Mouse (Mus musculus) adrenal gland, adult 2 months (tissue): Measurements from ENCODE around the gene Ltn1. TPM values are rescaled to one million over a fixed set of nuclear protein-coding genes. Genes with fewer than 3 reads are reported as not detected.

Experiments
- DNase-seq: peaks from one replicate; pipeline ENCODE4 v3.0.0; 2021
- polyA plus RNA-seq: library from polyadenylated mRNA; depleted of rRNA; stranded (reverse); fragments of >200 nt; gene quantifications from 2 replicates; pipeline ENCODE4 v1.2.3, GENCODE M21; 2012; rRNA removed
- total RNA-seq, 2 experiments: library from RNA; stranded (reverse); gene quantifications; 2 replicates each; pipeline ENCODE4 v1.2.3; 2021

Ltn1 gene
- total and polyA plus RNA-seq, 3 experiments: 1.8 to 32.0 (median 29.6) TPM

DNA sequence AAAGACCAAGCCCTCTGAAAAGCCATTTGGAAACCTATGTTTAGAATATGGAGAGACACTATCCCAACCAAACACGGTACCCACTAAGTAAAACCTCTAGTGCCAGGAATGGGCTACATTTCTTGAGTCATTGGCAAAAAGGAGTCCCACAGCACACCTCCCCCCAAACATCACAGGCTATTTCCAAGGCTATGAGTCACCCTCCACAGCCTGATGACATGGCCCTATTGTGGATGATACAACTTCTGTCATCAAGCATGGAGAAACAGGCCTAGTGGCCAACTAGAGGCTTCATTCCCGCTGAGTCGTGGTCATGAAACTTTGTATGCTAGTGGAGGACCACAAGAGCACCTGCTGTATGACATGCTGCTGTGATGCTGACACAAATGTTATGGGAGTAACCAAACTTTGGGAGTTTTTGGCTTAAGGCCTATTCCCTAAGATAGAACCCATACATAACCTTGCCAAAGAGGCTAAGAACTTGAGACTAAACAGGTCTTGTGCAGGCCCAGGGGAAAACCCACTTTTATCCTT is 44.9 kb downstream of the Ltn1 start:
- DNase-seq: peak; percentile 73

DNA sequence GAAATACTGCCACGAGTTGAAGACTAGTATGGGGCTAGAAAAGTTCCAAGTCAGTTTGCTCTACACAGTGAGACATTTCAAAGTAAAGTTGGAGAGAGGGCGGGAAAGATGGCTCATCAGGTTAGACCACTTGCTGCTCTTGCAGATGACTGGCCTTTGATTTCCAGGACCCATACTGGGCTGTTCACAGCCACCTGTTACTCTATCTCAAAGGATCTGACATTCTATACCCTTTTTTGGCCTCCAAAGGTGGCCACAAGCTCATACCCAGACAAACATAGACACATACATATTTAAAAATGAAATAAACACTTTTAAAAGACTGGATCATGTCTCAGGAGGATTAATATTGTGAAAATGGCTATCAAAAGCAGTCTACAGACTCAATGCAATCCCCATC is 48.0 kb downstream of the Ltn1 start:
- no peak for DNase-seq

DNA sequence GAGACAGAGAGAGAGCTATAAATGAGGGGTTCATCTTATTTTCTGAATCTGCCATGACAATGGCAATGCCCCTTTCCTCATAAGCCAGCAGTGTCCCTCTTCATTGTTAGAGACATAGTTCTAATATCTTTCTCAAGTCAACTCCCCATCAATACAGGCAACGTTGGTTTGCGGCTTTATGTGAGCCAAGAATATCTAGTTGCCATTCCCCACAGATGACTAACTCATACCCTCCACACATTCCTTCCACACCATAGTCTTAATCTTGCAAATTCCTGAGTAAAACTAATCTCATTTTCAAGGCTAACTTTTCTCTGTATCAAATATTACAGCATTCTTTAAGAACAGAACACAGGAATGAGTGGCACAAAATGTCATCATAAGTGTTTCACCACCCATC is 49.4 kb downstream of the Ltn1 start:
- no peak for DNase-seq

DNA sequence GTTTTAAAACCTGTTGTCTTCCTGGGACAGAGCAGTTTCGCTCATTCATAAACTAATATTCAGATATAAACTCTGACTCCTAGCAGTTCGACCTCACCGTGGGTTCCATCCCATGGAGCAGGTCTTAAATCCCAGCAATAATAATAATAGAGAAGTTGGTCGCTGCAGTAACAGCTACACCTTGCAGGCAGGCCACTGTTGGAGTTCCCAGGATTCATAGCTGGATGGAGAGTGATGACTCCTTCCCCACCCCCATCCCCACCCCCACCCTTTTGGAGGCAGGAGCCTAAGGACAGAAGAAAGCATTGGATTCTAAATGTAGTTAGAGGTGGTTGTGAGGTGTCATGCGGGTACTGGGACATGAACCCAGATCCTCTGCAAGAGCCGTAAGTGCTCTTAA is 66.0 kb downstream of the Ltn1 start:
- DNase-seq: no peak

DNA sequence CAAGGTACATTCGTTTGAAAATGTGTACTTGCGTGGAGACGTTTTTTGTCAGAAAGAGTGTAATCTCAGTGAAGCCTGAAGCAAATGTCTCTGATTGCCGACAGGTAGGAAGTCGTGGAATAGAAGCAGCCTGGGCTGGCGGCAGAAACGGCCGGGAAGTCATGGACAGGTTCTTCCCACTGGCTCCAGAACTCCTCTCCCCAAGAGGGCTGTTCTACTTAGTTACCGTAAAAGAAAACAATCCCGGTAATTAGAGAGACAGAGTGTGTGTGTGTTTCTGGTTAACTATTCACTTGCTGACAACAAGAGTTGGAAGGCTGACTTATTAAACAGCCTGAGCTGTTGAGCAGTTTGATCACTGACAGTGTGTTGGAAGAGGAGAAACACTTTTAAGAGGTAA is 66.4 kb downstream of the Ltn1 start:
- no peak for DNase-seq

DNA sequence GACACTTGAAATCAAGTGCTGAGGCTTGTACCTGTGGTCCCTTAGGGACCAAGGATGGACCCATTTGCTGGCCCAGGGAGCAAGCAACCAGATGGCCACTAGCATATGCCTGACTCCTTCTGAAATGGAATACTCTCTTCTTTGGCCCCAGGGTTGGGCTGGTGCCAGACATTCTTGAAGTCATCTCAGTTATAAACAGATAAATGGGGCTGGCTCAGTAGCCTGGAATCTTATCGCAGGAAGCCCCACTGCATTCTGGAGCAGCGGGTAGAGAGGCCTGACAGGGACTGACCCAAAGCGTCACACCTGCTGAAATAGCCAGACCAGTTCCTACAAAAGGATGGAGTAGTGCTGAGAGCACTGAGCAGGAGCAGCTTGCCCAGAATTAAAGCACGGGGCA is 68.2 kb downstream of the Ltn1 start:
- peak; percentile 27 for DNase-seq

DNA sequence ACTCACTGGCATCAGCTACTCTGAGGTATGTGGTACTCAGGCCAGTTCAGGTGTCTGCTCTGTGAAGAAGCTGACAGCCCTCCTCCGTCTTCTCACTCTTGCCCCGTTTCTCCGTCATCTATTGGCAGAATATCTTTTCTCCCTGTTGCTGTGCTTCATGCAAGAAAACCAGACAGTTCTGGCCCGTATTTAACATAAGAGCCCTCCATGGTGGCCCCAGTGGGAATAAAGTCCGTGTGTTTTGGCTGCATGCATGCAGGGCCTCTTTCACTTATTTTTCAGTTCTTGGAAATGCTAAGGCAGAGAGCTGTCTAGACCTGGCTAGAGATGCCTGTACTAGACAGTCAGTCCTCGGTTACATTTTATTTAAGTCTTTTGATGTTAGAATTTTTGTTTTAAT is 72.3 kb downstream of the Ltn1 start:
- no peak for DNase-seq

DNA sequence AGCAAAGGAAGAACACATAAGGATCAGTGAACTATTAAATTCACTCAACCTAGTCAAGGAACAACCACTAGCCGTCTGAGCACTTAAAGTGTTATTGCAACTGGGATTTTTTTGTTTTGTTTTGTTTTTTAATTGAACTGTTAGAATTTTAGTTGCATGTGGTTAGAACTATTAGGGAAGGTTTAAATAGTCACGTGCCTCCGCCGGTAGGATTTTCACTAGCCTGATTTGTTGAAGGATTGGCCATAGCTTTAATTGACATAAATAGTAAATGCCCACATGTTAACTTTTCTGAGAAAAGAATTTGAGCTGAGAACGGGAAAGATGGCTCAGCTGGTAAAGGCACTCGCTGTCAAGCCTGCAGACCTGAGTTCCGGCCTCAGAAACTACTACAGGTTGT is 77.7 kb downstream of the Ltn1 start:
- no peak for DNase-seq

DNA sequence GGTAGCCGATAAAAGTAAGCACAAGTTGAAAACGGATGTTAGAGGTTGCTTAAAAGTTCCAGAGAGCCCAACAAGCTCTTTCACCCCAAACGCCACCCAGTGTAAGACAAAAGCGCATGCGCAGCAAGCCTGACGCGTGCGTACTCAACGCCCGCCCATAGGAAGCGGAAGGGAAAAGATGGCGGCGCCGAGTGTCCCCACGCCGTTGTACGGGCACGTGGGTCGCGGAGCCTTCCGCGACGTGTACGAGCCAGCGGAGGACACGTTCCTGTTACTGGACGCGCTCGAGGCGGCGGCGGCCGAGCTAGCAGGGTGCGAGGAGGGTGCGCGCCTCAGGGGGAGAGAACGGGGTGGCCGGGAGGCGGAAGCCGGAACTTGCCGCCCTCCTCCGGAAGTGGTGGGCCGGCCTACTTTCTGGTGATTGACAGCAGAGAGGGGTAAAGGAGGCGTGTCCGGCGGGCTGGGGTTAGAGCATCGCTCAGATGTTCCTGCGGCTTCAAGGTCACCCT is 78.3 kb downstream of the Ltn1 start, which contains the start of gene N6amt1:
Gene N6amt1, plus strand, starts transcription at position 111 of the 509 bp plus-strand sequence.
- DNase-seq: peak; percentile 96

DNA sequence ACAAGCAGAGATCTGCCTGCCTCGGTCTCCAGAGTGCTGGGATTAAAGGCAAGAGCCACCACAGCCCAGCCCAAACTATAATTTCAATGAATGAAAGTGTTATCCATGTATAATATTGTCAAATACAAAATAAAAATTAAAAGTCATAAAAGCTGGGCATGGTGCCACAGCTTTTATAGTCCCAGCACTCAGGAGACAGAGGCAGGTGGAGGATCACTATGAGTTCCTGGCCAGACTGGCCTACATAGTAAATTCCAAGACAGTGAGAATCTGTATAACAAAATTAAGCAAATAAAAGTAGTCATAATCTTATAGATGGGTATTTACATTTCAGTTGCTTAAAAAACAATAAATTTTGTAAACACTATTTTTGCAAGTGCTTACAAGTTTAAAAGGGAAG is 78.8 kb downstream of the Ltn1 start:
- no peak for DNase-seq

DNA sequence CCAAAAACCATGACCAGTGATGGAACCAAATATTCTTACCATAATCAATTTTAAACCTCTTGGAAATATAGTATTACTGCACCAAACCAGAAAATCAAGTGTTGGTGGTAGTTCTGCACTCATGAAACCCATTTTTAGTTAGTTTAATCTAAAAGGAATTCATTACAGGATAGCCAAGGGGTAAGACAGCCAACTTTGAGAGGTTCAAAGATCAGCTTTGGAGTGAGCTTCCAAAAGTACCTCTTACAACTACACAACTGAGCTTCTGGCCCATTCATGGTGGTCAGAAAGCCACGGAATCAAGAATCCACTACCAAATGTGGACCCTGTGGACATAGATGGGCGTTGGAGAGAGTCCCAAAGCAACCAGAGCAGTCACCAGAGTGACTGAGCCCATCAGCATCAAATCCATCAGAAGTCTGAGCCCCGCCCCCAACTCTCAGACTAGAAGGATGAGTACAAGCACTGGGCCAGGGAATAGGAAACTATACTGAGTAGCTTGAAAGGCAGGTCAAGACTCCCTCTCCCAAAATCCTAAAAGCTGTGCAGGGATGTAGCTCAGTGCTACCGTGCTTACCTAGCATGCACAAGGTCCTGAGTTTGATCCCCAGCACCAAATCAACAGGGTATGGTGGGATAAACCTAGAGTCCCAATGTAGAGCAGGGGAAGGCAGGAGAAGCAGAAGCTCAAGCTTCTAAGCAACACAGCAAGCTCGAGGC is 80.9 kb downstream of the Ltn1 start:
- no peak for DNase-seq

DNA sequence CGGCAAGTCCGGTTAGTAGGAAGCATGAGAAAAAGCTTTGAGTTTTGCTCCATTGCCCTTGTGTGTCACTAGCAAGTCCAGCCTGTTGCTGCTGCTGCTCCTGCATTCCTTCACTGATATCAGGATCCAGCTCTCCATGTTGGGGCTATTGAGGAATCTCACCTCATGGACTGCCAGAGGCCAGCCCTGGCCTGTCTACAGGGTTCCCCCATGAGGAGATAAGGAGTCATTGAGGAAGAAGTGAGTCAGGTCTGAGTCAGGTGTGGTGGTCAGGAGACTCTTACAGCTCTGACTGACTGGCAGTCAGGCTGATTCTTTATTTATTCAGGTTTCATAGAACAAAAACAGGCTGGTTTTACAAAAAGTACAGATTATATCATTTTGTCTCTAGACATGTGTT is 84.3 kb downstream of the Ltn1 start:
- peak; percentile 9 for DNase-seq

DNA sequence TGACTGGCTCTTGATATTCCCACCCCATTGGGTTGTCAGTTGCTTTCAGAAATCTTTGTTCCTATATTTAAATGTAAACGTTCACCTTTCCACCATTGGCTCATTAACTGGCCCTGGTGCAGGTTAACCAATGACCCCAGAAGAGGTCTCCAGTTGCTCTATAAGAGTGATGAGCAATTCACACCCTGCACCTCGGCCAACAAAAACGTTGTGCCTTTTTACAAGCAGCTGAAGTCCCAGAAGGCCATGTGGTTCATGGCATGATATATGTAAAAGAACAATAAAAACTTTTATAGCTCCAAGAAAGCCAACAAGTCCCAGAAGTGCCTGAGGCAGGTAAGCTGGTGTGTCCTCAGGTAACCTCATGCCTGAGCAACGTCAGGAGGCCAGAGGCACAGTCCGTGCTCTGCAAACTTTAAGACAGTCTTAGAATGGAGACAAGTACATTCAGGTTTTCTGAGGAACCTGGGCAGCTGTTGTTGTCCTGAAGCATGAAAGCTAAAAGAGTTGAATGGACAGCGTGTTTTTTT is 91.3 kb downstream of the Ltn1 start:
- DNase-seq: no peak

DNA sequence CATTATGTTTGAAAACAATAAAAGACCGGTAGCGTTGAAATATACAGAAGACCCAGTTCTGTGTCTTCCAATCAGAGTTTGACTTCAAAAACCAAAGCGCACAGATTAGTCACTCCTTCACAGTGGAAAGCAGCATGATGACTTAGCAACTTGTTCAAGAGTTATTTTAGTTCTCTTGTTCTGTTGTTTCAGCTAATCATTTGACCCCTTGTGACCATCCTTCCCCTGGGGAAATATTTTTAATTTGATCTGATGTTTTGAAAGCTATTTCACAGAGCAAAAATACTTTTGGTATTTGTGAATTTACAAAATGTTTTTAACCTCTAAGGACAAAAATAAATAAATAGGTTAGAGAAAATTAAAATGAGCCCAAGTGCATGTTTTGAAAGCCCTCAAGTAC is 97.7 kb downstream of the Ltn1 start:
- DNase-seq: no peak

DNA sequence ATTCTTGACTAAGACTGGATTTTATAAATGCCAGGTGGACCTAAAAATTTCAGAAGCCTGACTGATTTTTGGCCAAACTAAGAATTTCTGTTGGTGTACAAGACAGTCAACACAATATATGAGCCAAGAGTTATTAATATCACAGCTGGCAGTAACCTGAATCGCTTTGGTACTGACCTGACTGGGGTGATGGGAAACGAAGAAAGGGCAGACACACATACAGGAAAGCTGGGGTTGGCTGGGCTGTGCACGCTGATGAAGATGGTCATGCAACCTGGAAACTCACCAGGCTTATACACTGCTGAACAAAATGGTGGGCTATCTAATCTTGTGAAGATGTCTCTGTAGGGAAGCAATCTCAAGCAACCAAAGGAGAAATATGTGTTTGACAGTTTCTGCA is 102.4 kb downstream of the Ltn1 start:
- DNase-seq: no peak

Other genes with a start within 250 kb of the Ltn1 start
- 10 to 100 TPM; 20.1 to 23.7 TPM for gene N6amt1, start 78.4 kb downstream of the Ltn1 start, total RNA-seq
- gene N6amt1, start 78.4 kb downstream of the Ltn1 start, polyA plus RNA-seq: 5.1 and 5.5 TPM in 2 replicates
- 1 to 10 TPM; 5.2 to 5.3 TPM for gene Rwdd2b, start 8.0 kb upstream of the Ltn1 start, total RNA-seq
- gene Rwdd2b, start 8.0 kb upstream of the Ltn1 start, polyA plus RNA-seq: 1.1 and 1.7 TPM in 2 replicates
- gene Usp16, start 22.1 kb upstream of the Ltn1 start, total RNA-seq: 10 to 100 TPM; 63.2 to 81.6 TPM
- gene Usp16, start 22.1 kb upstream of the Ltn1 start, polyA plus RNA-seq: 4.8 and 7.5 TPM in 2 replicates
- gene Cct8, start 63.3 kb upstream of the Ltn1 start, total RNA-seq: 100 to 1,000 TPM; 187 to 210 TPM
- gene Cct8, start 63.3 kb upstream of the Ltn1 start, polyA plus RNA-seq: 12.1 and 14.8 TPM in 2 replicates
- gene Map3k7cl, start 120.7 kb upstream of the Ltn1 start, total RNA-seq: 1 to 10 TPM in 1 of 2 experiments, under 1 TPM in 1; 0.72 to 1.4 TPM
- 0.69 and 0.89 TPM in 2 replicates for gene Map3k7cl, start 120.7 kb upstream of the Ltn1 start, polyA plus RNA-seq